ENCODE assay signal across 12 mouse cellular contexts in the genomic region with DNA sequence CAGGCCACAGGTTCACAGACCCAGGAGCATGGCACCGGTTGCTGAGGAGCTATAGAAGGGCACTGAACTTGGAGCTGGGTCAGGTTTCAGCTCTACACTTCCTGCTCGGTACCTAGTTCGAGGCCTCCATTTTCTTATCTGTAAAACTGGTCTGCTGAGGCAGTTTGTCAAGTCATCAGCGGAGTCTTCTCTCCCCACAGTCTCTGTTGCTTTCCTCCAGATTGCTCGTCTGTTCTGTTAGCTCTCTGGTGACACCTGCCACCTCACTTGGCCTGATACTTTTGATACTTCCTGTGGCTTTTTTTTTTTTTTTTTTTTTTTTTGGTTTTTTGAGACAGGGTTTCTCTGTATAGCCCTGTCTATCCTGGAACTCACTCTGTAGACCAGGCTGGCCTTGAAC.
DNase-seq lines count a peak whose midpoint lies in the region; ATAC-seq and TF ChIP-seq lines count a peak whose summit lies in the region.
"Had no signal": no experiment of that assay in that cellular context is flagged by ENCODE, and none has a peak within 500 bp of the region (broad histone marks: within the 10 kb centered on the region; RNA-seq: fewer than 3 reads in every experiment).

No protein-coding gene starts in this region.

- peaks cover 30% of the 10 kb centered on the region for H3K4me1 ChIP-seq in kidney, embryonic 15.5 days
- peaks cover 6 to 67% of the 10 kb centered on the region in 2 experiments for H3K4me1 ChIP-seq in CH12.LX (ENCODE audit: control insufficient read depth in 1 of 2, insufficient read depth in 2 of 2)
- H3K4me1 ChIP-seq in brown adipose tissue, adult 24 weeks (ENCODE audit: control insufficient read depth, insufficient read depth, insufficient read length, low read length), result peaks cover 16% of the 10 kb centered on the region

- DNase-seq in kidney, postnatal 36 days, result no peak
- DNase-seq in CH12.LX (ENCODE audit: extremely low read depth), result no peak
- DNase-seq in retina, postnatal 1 day, result no peak
- DNase-seq: adrenal gland, postnatal 36 days; cerebellum, adult 11 months; kidney, adult 11 months had no signal

- H3K27ac ChIP-seq in kidney, embryonic 15.5 days, result peak overlapping the region; percentile 70
- no peak overlapping the region for H3K27ac ChIP-seq in CH12.LX (ENCODE audit: insufficient read depth, low read depth)
- peak overlapping the region; percentile 71 for H3K27ac ChIP-seq in brown adipose tissue, adult 24 weeks (replicated peaks; ENCODE audit: low read depth, low read length)
- H3K27ac ChIP-seq: hindbrain, embryonic 13.5 days; neural tube, embryonic 12.5 days had no signal

- dilution Hi-C loops in CH12.LX (cut with MboI; ENCODE audit: extremely low pct_ligation_motif_present, extremely low pct_unique_long_range_greater_than_20kb, low sequenced_read_pairs), result no loop called here

- no peak for TF ChIP-seq EP300 in CH12.LX (IDR thresholded peaks at IDR 0.05; ENCODE audit: low read length)

- H3K9me3 ChIP-seq in kidney, embryonic 15.5 days (replicated peaks), result no peaks in the 10 kb centered on the region
- H3K9me3 ChIP-seq in CH12.LX (replicated peaks; ENCODE audit: low read length), result peaks cover 2% of the 10 kb centered on the region
- H3K9me3 ChIP-seq: hindbrain, embryonic 13.5 days; neural tube, embryonic 12.5 days had no signal

- no peaks in the 10 kb centered on the region for H3K79me2 ChIP-seq in CH12.LX (replicated peaks; ENCODE audit: control insufficient read depth, extremely low read depth, insufficient read depth, poor library complexity, severe bottlenecking)

- H3K4me2 ChIP-seq in kidney, embryonic 15.5 days, result no peak overlapping the region
- H3K4me2 ChIP-seq in CH12.LX (ENCODE audit: insufficient read depth, low read depth, poor library complexity, severe bottlenecking), result no peak overlapping the region
- H3K4me2 ChIP-seq: hindbrain, embryonic 13.5 days; neural tube, embryonic 12.5 days had no signal

- no peak for ATAC-seq in kidney, embryonic 15.5 days (replicated peaks; ENCODE audit: low FRiP score)
- peak; percentile 85 for ATAC-seq in megakaryocyte progenitor cell, adult 5-6 weeks (replicated peaks; ENCODE audit: poor library complexity)
- ATAC-seq in inflammation-experienced regulatory T-cells, adult 6 months, result no peak

- no peak for TF ChIP-seq RAD21 in CH12.LX (IDR thresholded peaks at IDR 0.05; ENCODE audit: low read depth, low read length)

- no peak for TF ChIP-seq CTCF in CH12.LX (conservative IDR thresholded peaks at IDR 0.05 in 1 of 2, IDR thresholded peaks at IDR 0.05 in 1 of 2; ENCODE audit: low read depth in 2 of 2, low read length in 2 of 2)

- 61% methylated on average over 5 of the region's 5 CpGs for WGBS in kidney, embryonic 15.5 days

- in situ Hi-C loops in CH12.LX (cut with MboI; ENCODE audit: low pct_ligation_motif_present, low pct_unique_long_range_greater_than_20kb, low sequenced_read_pairs), result no loop called here

- H3K4me3 ChIP-seq in kidney, embryonic 15.5 days (replicated peaks), result no peak overlapping the region
- H3K4me3 ChIP-seq in CH12.LX (replicated peaks in 1 of 3; ENCODE audit: low read depth in 2 of 3, low read length in 2 of 3, poor library complexity in 1 of 3), result no peak overlapping the region
- no peak overlapping the region for H3K4me3 ChIP-seq in brown adipose tissue, adult 24 weeks (ENCODE audit: insufficient read depth, low read depth, low read length)
- H3K4me3 ChIP-seq: hindbrain, embryonic 13.5 days; neural tube, embryonic 12.5 days had no signal

- H3K9ac ChIP-seq in kidney, embryonic 15.5 days, result no peak overlapping the region
- no peak overlapping the region for H3K9ac ChIP-seq in CH12.LX (ENCODE audit: insufficient read depth, low read depth)
- H3K9ac ChIP-seq: hindbrain, embryonic 13.5 days; neural tube, embryonic 12.5 days had no signal

- H3K36me3 ChIP-seq in kidney, embryonic 15.5 days, result no peaks in the 10 kb centered on the region
- H3K36me3 ChIP-seq in CH12.LX (replicated peaks in 1 of 2; ENCODE audit: control insufficient read depth in 1 of 2, insufficient read depth in 1 of 2, low read length in 1 of 2), result peaks cover 3 to 4% of the 10 kb centered on the region in 2 experiments
- H3K36me3 ChIP-seq: hindbrain, embryonic 13.5 days; neural tube, embryonic 12.5 days had no signal

- H3K27me3 ChIP-seq in kidney, embryonic 15.5 days, result peaks cover 13% of the 10 kb centered on the region
- H3K27me3 ChIP-seq in CH12.LX (replicated peaks), result no peaks in the 10 kb centered on the region
- H3K27me3 ChIP-seq: neural tube, embryonic 12.5 days had no signal

- TF ChIP-seq POLR2A in CH12.LX (IDR thresholded peaks at IDR 0.05; ENCODE audit: low read depth, low read length), result no peak

TF ChIP-seq in CH12.LX, 34 proteins besides CTCF, POLR2A, EP300 and RAD21:
- no peak for TF ChIP-seq MAZ (IDR thresholded peaks at IDR 0.05; ENCODE audit: low read depth, low read length)
- no peak for TF ChIP-seq MXI1 (IDR thresholded peaks at IDR 0.05; ENCODE audit: low read depth, low read length)
- TF ChIP-seq ZNF384 (IDR thresholded peaks at IDR 0.05; ENCODE audit: low read depth, low read length), result peak; percentile 73
